Mouse (Mus musculus) E14TG2a.4 (cell line): ENCODE measurements around the gene Acot13.
A peak's percentile ranks its signal among the peaks of the same experiment; 100 is the strongest.

Experiments
- H3K27me3 ChIP-seq: 2 replicates; pipeline ENCODE4 v1.6.1; 2014; ENCODE audit warnings: low read length, control low read depth; ENCODE audit not compliant: insufficient read depth
- H3K36me3 ChIP-seq: 2 replicates; pipeline ENCODE4 v1.6.1; 2014; ENCODE audit warnings: low read length, control low read depth; ENCODE audit not compliant: insufficient read depth
- H3K4me1 ChIP-seq: replicated peaks from 2 replicates; pipeline ENCODE4 v1.6.1; 2014; ENCODE audit warnings: low read depth, low read length, control low read depth
- H3K4me3 ChIP-seq: replicated peaks from 2 replicates; pipeline ENCODE4 v1.5.1; 2014; ENCODE audit warnings: mild to moderate bottlenecking, low read length
- H3K9me3 ChIP-seq: 2 replicates; pipeline ENCODE4 v1.6.1; 2014; ENCODE audit warnings: low read length, control low read depth
- CTCF ChIP-seq: conservative IDR thresholded peaks from 2 replicates; pipeline ENCODE4 v1.5.1; 2014; ENCODE audit warnings: low read length
- NANOG ChIP-seq: IDR thresholded peaks from 2 replicates; pipeline ENCODE4 v1.6.1; 2014; ENCODE audit warnings: borderline replicate concordance, low read length, mixed read lengths
- POU5F1 ChIP-seq: IDR thresholded peaks from 2 replicates; pipeline ENCODE4 v1.6.1; 2014; ENCODE audit warnings: low read length, borderline replicate concordance

Acot13 gene

DNA sequence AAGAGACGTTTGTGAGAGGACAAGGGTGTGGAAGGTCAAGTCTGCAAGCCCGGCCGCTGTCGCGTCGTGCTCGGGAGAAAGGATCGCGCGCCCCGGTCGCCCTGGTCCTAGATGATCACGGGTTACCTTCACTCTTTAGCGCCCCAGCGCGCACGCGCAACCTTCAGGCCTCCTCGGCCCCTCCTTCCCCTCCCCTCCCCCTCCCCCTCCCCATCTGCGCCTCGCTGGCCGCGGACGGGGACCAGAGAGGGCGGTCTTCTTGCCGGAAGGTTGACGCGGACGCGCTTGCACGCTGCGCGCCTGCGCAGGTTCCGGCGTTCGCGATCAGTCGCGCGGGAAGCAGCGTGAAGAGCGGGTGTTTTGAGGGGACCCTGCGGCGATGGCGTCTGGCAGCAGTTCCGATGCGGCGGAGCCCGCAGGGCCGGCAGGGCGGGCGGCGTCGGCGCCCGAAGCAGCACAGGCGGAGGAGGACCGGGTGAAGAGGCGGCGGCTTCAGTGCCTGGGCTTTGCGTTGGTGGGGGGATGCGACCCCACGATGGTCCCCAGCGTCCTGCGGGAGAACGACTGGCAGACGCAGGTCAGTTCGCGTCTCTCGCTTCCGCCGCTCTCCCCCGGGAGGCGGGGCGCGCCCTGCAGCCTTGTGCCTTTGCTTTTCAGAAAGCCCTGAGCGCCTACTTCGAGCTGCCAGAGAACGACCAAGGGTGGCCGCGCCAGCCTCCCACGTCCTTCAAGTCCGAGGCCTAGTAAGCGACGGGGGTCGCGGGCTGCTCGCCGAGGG is at the start of gene Acot13, which contains the start of gene Tdp2:
Gene Acot13 (minus strand): TSS at position 188 of the 778 bp plus-strand sequence.
Gene Tdp2 (plus strand): TSS at position 327 of the 778 bp plus-strand sequence.
- Histone ChIP-seq H3K36me3 (peaks cover 37% of the 10 kb centered on the region), H3K9me3 (no peaks in the 10 kb centered on the region), H3K4me1 (peaks cover 53% of the 10 kb centered on the region), H3K27me3 (no peaks in the 10 kb centered on the region), H3K4me3 (peak within 1 kb of the TSS; percentile 97)
- TF ChIP-seq CTCF = no peak
- no peak for TF ChIP-seq POU5F1
- no peak for TF ChIP-seq NANOG

DNA sequence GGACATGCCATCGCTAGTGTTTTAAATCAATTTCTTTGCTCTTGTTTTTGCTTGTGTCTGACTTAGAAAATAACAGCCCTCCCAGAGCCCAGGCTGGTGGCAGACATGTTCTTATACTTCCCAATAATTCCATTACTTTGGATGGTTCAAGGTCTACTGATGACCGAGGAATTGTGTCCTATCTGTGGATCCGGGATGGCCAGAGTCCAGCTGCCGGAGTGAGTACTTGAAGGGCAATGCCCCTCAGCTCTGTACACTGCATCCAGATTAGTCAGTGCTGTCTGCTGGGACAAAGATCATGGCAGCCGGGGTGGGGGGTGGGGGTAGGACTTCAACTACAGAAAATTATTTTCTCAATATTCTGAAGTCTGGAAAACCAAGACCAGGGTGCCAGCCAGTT is 49.4 kb upstream of the Acot13 start:
- TF ChIP-seq POU5F1 (no peak), NANOG (no peak), CTCF (no peak)
- no peak overlapping the region for H3K4me3 ChIP-seq
- no peaks in the 10 kb centered on the region; the same call in 1 of the 2 replicates for H3K4me1 ChIP-seq
- H3K36me3 ChIP-seq = no peaks in the 10 kb centered on the region
- peaks cover 9% of the 10 kb centered on the region for H3K9me3 ChIP-seq
- H3K27me3 ChIP-seq = no peaks in the 10 kb centered on the region

DNA sequence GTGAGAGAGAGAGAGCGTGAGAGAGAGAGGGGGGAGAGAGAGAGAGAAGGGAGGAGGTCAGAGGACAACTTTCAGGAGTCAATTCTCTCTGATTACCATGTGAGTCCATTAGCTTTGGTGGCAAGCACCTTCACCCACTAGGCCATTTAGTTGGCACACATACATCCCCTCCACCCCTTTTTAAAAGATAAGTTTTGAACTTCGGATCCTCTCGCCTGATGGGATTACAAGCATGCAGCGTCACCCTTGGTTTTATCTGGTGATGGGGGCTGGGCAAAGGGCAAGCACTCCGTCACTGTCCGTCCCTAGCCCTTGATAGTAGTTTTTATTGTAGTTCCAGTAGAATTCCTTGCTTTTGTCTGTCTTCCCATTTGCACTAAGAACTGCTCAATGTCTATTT is 48.9 kb upstream of the Acot13 start:
- H3K27me3 ChIP-seq = no peaks in the 10 kb centered on the region
- H3K4me3 ChIP-seq = no peak overlapping the region
- TF ChIP-seq CTCF (no peak), POU5F1 (no peak), NANOG (no peak)
- H3K4me1 ChIP-seq = no peaks in the 10 kb centered on the region; the same call in 1 of the 2 replicates
- peaks cover 9% of the 10 kb centered on the region for H3K9me3 ChIP-seq
- H3K36me3 ChIP-seq = no peaks in the 10 kb centered on the region

DNA sequence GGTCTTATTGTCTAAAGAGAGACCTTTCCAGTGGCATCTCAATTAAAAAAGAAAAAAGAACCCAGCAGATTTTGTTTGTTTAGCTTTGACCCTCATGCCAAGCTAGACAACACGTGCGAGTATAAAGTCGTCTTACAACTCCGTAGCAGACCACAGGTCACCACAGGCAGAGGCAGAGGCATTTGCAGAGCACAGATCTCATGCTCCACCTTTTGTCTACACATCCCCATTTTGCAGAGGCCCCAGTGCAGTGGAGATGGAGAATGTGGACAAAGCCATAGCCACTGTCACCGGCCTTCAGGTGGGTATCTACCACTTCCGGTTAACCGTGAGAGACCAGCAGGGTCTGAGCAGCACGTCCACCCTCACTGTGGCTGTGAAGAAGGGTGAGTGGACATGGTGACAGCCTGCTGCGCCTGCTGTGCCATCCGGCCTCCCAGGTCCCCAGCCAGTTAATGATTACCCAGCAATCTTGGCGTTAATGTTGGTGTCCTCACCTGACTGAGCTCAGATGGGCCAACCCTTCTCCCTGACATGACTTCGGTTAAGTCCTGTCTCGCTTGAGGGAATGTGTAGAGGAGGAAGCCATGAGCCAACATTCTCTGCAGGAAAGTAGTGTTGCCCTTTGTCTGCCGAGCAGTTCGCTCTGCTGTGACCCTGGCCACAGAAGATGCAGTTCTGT is 48.2 kb upstream of the Acot13 start:
- Histone ChIP-seq H3K27me3 (no peaks in the 10 kb centered on the region), H3K4me1 (no peaks in the 10 kb centered on the region; the same call in 1 of the 2 replicates), H3K9me3 (peaks cover 5% of the 10 kb centered on the region), H3K4me3 (no peak overlapping the region), H3K36me3 (no peaks in the 10 kb centered on the region)
- TF ChIP-seq POU5F1 (no peak), NANOG (no peak), CTCF (no peak)

DNA sequence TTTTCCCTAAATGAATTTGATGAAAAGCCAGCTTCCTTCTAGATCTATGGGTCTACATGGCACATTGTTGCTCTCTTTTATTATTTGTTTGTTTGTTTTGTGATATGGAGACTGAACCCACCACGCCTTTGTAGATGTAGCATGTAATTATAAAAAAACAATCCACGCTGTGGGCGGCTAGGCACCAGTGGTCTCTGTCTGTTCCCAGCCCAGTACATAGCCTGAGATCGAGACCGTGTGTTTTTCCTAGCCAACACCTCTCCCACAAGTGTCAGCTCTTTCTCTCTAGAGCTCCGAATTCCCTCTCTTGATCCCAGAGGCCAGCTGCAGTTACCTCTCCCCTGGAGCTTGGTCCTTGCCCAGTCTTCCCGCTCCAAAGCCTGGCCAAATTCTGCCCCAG is 36.9 kb upstream of the Acot13 start:
- TF ChIP-seq NANOG (no peak), POU5F1 (no peak), CTCF (no peak)

DNA sequence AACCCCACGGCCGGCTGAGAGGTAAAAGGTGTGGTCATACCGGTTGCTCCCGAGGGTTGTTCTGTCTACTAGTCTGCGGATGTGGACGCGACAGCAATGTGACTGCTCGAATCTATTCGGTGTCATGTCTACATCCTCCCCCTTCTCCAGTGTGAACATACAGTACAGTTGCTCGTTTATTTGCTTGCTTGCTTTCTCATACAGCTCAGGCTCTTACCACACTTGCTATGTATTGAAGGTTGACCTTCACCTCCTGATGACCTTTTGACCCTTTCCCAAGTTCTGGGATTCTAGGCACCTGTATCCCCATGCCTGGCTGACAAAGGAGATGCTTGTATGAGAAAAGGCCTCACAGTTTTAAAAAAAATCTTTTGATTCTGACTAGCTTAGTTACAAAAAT is 36.4 kb upstream of the Acot13 start:
- Histone ChIP-seq H3K36me3 (no peaks in the 10 kb centered on the region), H3K4me3 (no peak overlapping the region), H3K27me3 (no peaks in the 10 kb centered on the region), H3K4me1 (peaks cover 34% of the 10 kb centered on the region), H3K9me3 (no peaks in the 10 kb centered on the region)
- no peak for TF ChIP-seq POU5F1
- TF ChIP-seq CTCF = no peak
- no peak for TF ChIP-seq NANOG

More for the DNA sequence above, 36.9 kb upstream of the Acot13 start:
- no peaks in the 10 kb centered on the region for H3K36me3 ChIP-seq
- no peaks in the 10 kb centered on the region for H3K9me3 ChIP-seq
- H3K4me3 ChIP-seq = no peak overlapping the region
- peaks cover 34% of the 10 kb centered on the region for H3K4me1 ChIP-seq
- H3K27me3 ChIP-seq = no peaks in the 10 kb centered on the region

DNA sequence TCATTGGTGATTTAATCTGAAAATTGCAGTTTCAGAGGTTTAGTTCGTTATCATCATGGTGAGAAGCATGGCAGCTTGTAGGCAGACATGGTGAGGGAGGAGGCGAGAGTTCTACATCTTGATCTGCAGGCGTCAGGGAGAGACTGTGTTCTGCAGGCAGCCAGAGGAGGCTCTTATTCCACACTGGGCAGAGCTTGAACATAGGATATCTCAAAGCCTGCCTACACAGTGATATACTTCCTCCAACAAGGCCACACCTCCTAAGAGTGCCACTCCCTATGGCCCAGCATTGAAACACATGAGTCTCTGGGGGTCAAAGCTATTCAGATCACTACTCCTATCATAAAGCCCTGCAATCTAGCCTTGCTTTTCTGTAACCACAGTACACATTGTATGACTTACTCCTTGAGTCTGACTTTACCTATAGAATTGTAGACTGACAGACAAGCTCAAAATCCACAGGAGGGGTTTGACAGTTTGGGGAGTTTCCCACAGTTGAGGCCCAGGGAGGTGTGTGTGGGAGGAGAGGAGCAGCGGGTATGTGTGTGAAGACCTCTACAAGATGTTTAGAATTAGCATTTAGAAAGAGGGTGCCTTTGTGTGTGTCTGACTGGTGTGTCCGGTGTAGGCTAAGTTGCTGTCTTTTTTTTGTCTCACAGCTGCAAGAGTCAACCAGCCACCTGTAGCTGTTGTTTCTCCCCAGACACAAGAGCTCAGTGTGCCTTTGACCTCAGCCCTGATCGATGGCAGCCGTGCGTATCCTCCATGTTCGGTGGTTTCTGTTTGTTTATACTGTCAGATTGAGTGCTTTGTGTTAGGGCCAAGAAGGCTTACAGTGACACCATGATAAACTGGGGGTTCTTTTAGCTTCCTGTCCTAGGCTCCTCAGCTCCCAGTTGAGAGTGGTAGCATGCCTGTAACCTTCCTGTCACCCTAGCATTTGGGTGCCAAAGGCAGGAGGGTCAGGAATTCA is 35.4 kb upstream of the Acot13 start:
- TF ChIP-seq CTCF = no peak
- no peak for TF ChIP-seq POU5F1
- no peak for TF ChIP-seq NANOG
- Histone ChIP-seq H3K9me3 (no peaks in the 10 kb centered on the region), H3K4me3 (no peak overlapping the region), H3K36me3 (no peaks in the 10 kb centered on the region), H3K27me3 (no peaks in the 10 kb centered on the region), H3K4me1 (peaks cover 40% of the 10 kb centered on the region)
